Mouse (Mus musculus): ENCODE data around the gene Atp7b. TPM values are rescaled to one million over a fixed set of nuclear protein-coding genes. Genes with fewer than 3 reads are reported as not detected.

Atp7b gene
- polyA plus RNA-seq, 1 experiment from 2014 or later = 8.1 TPM

DNA sequence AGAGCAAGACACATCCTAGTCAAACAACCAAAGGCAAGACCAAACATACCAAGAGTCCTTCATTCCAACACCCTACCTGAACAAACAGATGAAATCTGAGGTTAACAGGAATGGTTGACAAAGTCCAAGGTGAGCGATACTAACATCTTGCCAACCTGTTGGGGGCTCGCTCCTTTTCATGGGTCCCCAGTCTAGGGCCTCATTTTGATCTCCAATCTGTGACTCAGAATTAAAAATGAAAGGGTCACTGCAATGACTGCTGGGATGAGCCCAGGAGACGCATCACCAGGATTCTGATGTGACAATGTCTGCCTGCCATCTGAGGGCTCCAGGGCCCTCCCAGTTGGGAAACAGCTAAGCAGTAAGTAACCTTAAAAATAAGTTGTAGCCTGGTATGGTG lies 90.6 kb downstream of the Atp7b start, which contains the start of gene Ccdc70:
TSS of gene Ccdc70 (plus strand) at position 301 of the 400 bp plus-strand sequence.
- Histone ChIP-seq H3K9me3 (ENCODE audit: control insufficient read depth, low read depth, low read length) (no peaks in the 10 kb centered on the region), H3K9ac (replicated peaks; ENCODE audit: low read depth, low read length) (no peak within 1 kb of the TSS), H3K4me3 (ENCODE audit: low read depth, low read length) (no peak within 1 kb of the TSS), H3K27ac (ENCODE audit: low read length) (no peak within 1 kb of the TSS), H3K27me3 (ENCODE audit: control insufficient read depth, insufficient read depth, low read length) (no peaks in the 10 kb centered on the region), H3K4me1 (ENCODE audit: control insufficient read depth, insufficient read depth, low read length) (no peaks in the 10 kb centered on the region), H3K36me3 (ENCODE audit: control insufficient read depth, insufficient read depth, low read length) (no peaks in the 10 kb centered on the region), H3K4me2 (replicated peaks; ENCODE audit: low read depth, low read length) (no peak within 1 kb of the TSS)
- no peak for ATAC-seq (ENCODE audit: insufficient number of reproducible peaks, insufficient read depth, low FRiP score, low read depth)
- WGBS = 71% methylated on average over 3 of the region's 3 CpGs

DNA sequence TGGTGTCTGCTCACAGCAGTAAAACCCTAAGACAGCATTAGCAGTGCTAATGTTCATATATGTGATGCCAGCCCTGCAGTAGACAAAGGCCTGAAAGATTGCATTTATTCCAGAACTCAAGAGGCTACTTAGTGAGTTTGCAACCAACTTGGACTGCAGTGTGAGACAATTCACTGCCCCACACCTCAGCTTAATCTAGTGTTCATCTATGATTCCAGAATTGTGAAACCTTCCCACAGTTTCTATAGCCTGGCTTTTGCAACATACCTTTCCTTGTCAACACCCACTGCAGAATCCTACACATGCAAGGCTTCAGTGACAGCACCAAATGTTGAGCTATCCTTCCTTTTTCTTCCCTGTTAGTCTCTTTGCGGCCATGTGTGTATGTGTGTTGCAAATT lies 93.5 kb downstream of the Atp7b start:
- H3K9me3 ChIP-seq (ENCODE audit: control insufficient read depth, low read depth, low read length) = no peaks in the 10 kb centered on the region
- ATAC-seq (ENCODE audit: insufficient number of reproducible peaks, insufficient read depth, low FRiP score, low read depth) = no peak
- H3K4me2 ChIP-seq (replicated peaks; ENCODE audit: low read depth, low read length) = no peak overlapping the region
- H3K27me3 ChIP-seq (ENCODE audit: control insufficient read depth, insufficient read depth, low read length) = no peaks in the 10 kb centered on the region
- 92% methylated on average over 1 of the region's 1 CpGs for WGBS
- no peaks in the 10 kb centered on the region for H3K4me1 ChIP-seq (ENCODE audit: control insufficient read depth, insufficient read depth, low read length)
- H3K36me3 ChIP-seq (ENCODE audit: control insufficient read depth, insufficient read depth, low read length) = no peaks in the 10 kb centered on the region
- no peak overlapping the region for H3K4me3 ChIP-seq (ENCODE audit: low read depth, low read length)
- H3K27ac ChIP-seq (ENCODE audit: low read length) = no peak overlapping the region
- H3K9ac ChIP-seq (replicated peaks; ENCODE audit: low read depth, low read length) = no peak overlapping the region

GRCm38 (mm10) chr8:21958414-21958813 lies 101.7 kb downstream of the Atp7b start, which contains the start of gene Fam90a1a:
TSS of gene Fam90a1a (plus strand) at chr8:21958714.
- WGBS = 89% methylated on average over 2 of the region's 2 CpGs
- no peaks in the 10 kb centered on the region for H3K4me1 ChIP-seq (ENCODE audit: control insufficient read depth, insufficient read depth, low read length)

DNA sequence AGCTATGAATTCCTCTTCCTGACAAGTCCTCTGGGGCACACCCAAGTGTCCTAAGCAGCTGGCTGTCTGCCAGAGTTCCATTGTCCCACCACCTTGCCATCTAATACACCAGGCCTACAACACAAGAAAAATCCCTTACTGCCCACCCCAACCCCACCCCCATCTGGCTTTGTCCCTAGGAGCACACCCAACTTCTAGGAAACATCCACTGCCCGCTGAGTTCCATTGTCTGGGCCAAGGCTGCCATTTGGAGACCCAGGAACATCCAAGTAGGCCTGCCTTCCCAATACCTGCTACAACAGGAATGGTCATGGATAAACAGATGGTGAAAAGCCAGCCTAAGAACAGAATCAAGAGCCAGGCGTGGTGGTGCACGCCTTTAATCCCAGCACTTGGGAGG lies 103.8 kb downstream of the Atp7b start:
- H3K9ac ChIP-seq (replicated peaks; ENCODE audit: low read depth, low read length) = no peak overlapping the region
- H3K4me2 ChIP-seq (replicated peaks; ENCODE audit: low read depth, low read length) = no peak overlapping the region
- no peak overlapping the region for H3K27ac ChIP-seq (ENCODE audit: low read length)
- no peaks in the 10 kb centered on the region for H3K9me3 ChIP-seq (ENCODE audit: control insufficient read depth, low read depth, low read length)
- no peak for ATAC-seq (ENCODE audit: insufficient number of reproducible peaks, insufficient read depth, low FRiP score, low read depth)
- H3K4me3 ChIP-seq (ENCODE audit: low read depth, low read length) = no peak overlapping the region
- H3K36me3 ChIP-seq (ENCODE audit: control insufficient read depth, insufficient read depth, low read length) = no peaks in the 10 kb centered on the region
- H3K4me1 ChIP-seq (ENCODE audit: control insufficient read depth, insufficient read depth, low read length) = no peaks in the 10 kb centered on the region
- H3K27me3 ChIP-seq (ENCODE audit: control insufficient read depth, insufficient read depth, low read length) = no peaks in the 10 kb centered on the region
- 74% methylated on average over 3 of the region's 3 CpGs for WGBS

More at GRCm38 (mm10) chr8:21958414-21958813, 101.7 kb downstream of the Atp7b start, which contains the start of gene Fam90a1a:
- no peaks in the 10 kb centered on the region for H3K27me3 ChIP-seq (ENCODE audit: control insufficient read depth, insufficient read depth, low read length)
- H3K4me2 ChIP-seq (replicated peaks; ENCODE audit: low read depth, low read length) = no peak within 1 kb of the TSS
- no peaks in the 10 kb centered on the region for H3K9me3 ChIP-seq (ENCODE audit: control insufficient read depth, low read depth, low read length)
- no peak within 1 kb of the TSS for H3K4me3 ChIP-seq (ENCODE audit: low read depth, low read length)
- no peak within 1 kb of the TSS for H3K27ac ChIP-seq (ENCODE audit: low read length)
- no peaks in the 10 kb centered on the region for H3K36me3 ChIP-seq (ENCODE audit: control insufficient read depth, insufficient read depth, low read length)
- ATAC-seq (ENCODE audit: insufficient number of reproducible peaks, insufficient read depth, low FRiP score, low read depth) = no peak
- no peak within 1 kb of the TSS for H3K9ac ChIP-seq (replicated peaks; ENCODE audit: low read depth, low read length)

DNA sequence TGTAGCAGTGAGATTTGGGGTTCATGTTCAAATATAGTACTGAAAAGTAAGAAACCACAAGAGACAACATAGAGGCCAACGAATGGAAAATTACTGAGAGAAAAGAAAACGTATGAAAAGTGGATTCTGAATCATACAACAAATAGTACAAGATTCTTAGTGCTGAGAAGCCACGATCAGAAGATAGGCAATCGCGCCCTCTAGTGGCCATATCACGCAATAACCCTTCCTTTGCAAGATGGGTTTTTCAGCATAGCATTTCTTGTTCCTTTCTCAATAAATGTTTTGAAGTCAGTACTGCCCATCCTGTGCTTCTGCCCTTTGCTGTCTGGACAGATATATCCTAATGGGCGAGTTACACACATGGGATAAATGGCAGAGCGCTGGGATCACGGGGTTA lies 104.8 kb downstream of the Atp7b start:
- H3K9ac ChIP-seq (replicated peaks; ENCODE audit: low read depth, low read length) = no peak overlapping the region
- H3K4me2 ChIP-seq (replicated peaks; ENCODE audit: low read depth, low read length) = no peak overlapping the region
- H3K9me3 ChIP-seq (ENCODE audit: control insufficient read depth, low read depth, low read length) = no peaks in the 10 kb centered on the region
- ATAC-seq (ENCODE audit: insufficient number of reproducible peaks, insufficient read depth, low FRiP score, low read depth) = no peak
- H3K27ac ChIP-seq (ENCODE audit: low read length) = no peak overlapping the region
- no peaks in the 10 kb centered on the region for H3K36me3 ChIP-seq (ENCODE audit: control insufficient read depth, insufficient read depth, low read length)
- no peaks in the 10 kb centered on the region for H3K27me3 ChIP-seq (ENCODE audit: control insufficient read depth, insufficient read depth, low read length)
- H3K4me1 ChIP-seq (ENCODE audit: control insufficient read depth, insufficient read depth, low read length) = no peaks in the 10 kb centered on the region
- H3K4me3 ChIP-seq (ENCODE audit: low read depth, low read length) = no peak overlapping the region
- 4% methylated on average over 9 of the region's 9 CpGs for WGBS

DNA sequence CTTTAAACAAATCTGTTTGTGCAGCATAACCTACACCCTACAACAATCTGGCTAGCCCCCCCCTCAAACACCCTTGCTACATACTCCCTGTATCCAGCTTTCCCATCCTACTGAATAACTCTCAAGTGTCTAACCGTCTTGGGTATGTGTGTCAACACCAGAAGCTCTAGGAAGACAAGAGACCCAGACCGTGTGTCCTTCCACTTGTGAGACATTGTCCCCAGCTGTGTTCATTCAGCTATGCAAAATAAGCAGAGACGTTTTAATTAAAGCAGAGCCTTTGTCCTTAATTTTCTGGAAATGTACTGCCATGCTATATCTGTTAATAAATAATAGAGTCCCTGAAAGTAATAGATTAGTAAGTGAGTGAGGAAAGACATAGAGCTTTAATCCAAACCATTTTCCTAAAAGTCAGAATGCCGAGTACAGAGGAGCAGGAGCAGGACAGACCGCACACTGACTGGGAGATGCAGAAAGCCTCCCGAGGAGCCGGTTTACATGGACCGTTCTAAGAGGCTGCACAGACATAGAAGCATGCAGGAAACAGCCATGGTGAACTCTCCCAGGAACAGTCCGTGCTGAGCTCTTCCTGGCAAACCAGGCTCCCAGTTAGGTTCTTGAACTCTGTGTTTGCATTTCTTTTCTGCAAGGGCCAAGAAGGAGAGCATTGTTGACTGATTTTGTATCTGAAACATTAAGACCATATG lies 112.6 kb downstream of the Atp7b start:
- no peaks in the 10 kb centered on the region for H3K4me1 ChIP-seq (ENCODE audit: control insufficient read depth, insufficient read depth, low read length)
- no peaks in the 10 kb centered on the region for H3K36me3 ChIP-seq (ENCODE audit: control insufficient read depth, insufficient read depth, low read length)
- H3K9me3 ChIP-seq (ENCODE audit: control insufficient read depth, low read depth, low read length) = no peaks in the 10 kb centered on the region
- WGBS = 65% methylated on average over 9 of the region's 9 CpGs
- ATAC-seq (ENCODE audit: insufficient number of reproducible peaks, insufficient read depth, low FRiP score, low read depth) = no peak
- H3K4me2 ChIP-seq (replicated peaks; ENCODE audit: low read depth, low read length) = no peak overlapping the region
- H3K4me3 ChIP-seq (ENCODE audit: low read depth, low read length) = no peak overlapping the region
- no peak overlapping the region for H3K27ac ChIP-seq (ENCODE audit: low read length)
- no peaks in the 10 kb centered on the region for H3K27me3 ChIP-seq (ENCODE audit: control insufficient read depth, insufficient read depth, low read length)
- H3K9ac ChIP-seq (replicated peaks; ENCODE audit: low read depth, low read length) = no peak overlapping the region

DNA sequence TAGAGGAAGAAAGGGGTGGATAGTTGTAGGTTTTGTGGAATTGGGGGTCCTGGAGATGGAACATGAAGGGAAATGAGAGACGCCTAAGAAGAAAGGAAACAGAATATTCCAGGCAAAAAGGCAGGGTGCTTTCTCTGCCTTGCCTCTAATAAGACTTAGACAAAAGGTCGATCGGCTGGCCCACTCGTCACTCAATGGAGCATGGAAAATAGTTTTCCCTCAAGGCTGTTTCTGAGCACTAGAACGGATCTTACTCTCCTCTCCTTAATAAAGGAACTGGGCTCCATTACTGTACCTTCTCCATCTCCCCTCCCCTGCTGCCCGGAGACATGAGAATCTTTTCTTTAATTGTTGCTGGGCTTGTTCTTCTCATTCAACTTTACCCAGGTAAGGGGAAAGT lies 113.6 kb downstream of the Atp7b start, which contains the start of gene Defb13:
TSS of gene Defb13 (plus strand) at position 301 of the 400 bp plus-strand sequence.
- H3K36me3 ChIP-seq (ENCODE audit: control insufficient read depth, insufficient read depth, low read length) = no peaks in the 10 kb centered on the region
- no peak within 1 kb of the TSS for H3K9ac ChIP-seq (replicated peaks; ENCODE audit: low read depth, low read length)
- H3K4me2 ChIP-seq (replicated peaks; ENCODE audit: low read depth, low read length) = no peak within 1 kb of the TSS
- no peak within 1 kb of the TSS for H3K27ac ChIP-seq (ENCODE audit: low read length)
- no peak for ATAC-seq (ENCODE audit: insufficient number of reproducible peaks, insufficient read depth, low FRiP score, low read depth)
- no peaks in the 10 kb centered on the region for H3K4me1 ChIP-seq (ENCODE audit: control insufficient read depth, insufficient read depth, low read length)
- no peaks in the 10 kb centered on the region for H3K27me3 ChIP-seq (ENCODE audit: control insufficient read depth, insufficient read depth, low read length)
- 85% methylated on average over 6 of the region's 6 CpGs for WGBS
- H3K9me3 ChIP-seq (ENCODE audit: control insufficient read depth, low read depth, low read length) = no peaks in the 10 kb centered on the region
- H3K4me3 ChIP-seq (ENCODE audit: low read depth, low read length) = no peak within 1 kb of the TSS

All from stomach, embryonic 14.5 days (tissue).